Mouse (Mus musculus): Measurements from ENCODE around the gene Scimp. TPM values are rescaled to one million over a fixed set of nuclear protein-coding genes. Genes with fewer than 3 reads are reported as not detected.

Scimp gene
- polyA plus RNA-seq, 1 experiment from 2014 or later: 2.6 TPM

- 4% methylated on average over 7 of the region's 7 CpGs for WGBS (ENCODE audit: insufficient replicate concordance)
- H3K9me3 ChIP-seq (ENCODE audit: low read length): no peaks in the 10 kb centered on the region
Measured at GRCm38 (mm10) chr11:70755645-70756044, 56.7 kb downstream of the Scimp start.

DNA sequence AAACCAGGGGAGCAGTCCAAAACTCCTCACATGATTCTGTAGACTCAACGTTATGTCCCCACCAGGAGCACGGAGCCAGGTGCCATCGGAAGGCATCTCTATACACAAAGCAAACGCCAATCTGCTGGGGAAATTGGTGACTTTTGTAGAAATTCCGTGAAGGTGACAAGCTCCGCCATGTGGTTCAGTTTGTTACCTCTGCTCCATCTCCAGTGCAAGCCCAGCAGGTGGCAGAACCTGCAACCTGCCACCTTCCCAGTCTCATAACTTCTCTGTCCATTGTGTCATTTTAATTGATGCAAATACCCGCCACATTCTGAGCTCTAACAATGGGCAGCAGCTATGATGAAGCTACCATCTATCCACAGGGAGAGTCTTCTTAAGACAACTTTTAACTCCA is 57.4 kb downstream of the Scimp start:
- no peak overlapping the region for H3K9ac ChIP-seq (replicated peaks)
- H3K4me1 ChIP-seq (ENCODE audit: insufficient read depth): no peaks in the 10 kb centered on the region
- no peaks in the 10 kb centered on the region for H3K27me3 ChIP-seq (ENCODE audit: insufficient read depth, low read length)
- ATAC-seq (no peak), DNase-seq (no peak)
- no peak overlapping the region for H3K4me3 ChIP-seq (ENCODE audit: low read depth, low read length)
- H3K36me3 ChIP-seq (replicated peaks; ENCODE audit: insufficient read depth, low read length): no peaks in the 10 kb centered on the region
- H3K9me3 ChIP-seq (ENCODE audit: low read length): no peaks in the 10 kb centered on the region
- TF ChIP-seq CTCF (IDR thresholded peaks at IDR 0.05; ENCODE audit: low read depth) (no peak; the same call in 1 of the 2 replicates), EP300 (IDR thresholded peaks at IDR 0.05; ENCODE audit: low read depth) (no peak)
- 65% methylated on average over 7 of the region's 7 CpGs for WGBS (ENCODE audit: insufficient replicate concordance)
- no peak overlapping the region for H3K4me2 ChIP-seq (ENCODE audit: low read depth, low read length)
- no peak overlapping the region for H3K27ac ChIP-seq (ENCODE audit: low read depth)

More at GRCm38 (mm10) chr11:70755645-70756044, 56.7 kb downstream of the Scimp start:
- H3K4me3 ChIP-seq (ENCODE audit: low read depth, low read length): no peak overlapping the region
- ATAC-seq: peak; percentile 72
- no peaks in the 10 kb centered on the region for H3K36me3 ChIP-seq (replicated peaks; ENCODE audit: insufficient read depth, low read length)
- no peak overlapping the region for H3K27ac ChIP-seq (ENCODE audit: low read depth)
- H3K4me2 ChIP-seq (ENCODE audit: low read depth, low read length): no peak overlapping the region
- H3K4me1 ChIP-seq (ENCODE audit: insufficient read depth): no peaks in the 10 kb centered on the region
- H3K9ac ChIP-seq (replicated peaks): no peak overlapping the region
- H3K27me3 ChIP-seq (ENCODE audit: insufficient read depth, low read length): no peaks in the 10 kb centered on the region
- TF ChIP-seq CTCF (IDR thresholded peaks at IDR 0.05; ENCODE audit: low read depth) (peak; percentile 96), EP300 (IDR thresholded peaks at IDR 0.05; ENCODE audit: low read depth) (no peak)
- DNase-seq: peak; percentile 88

- H3K4me1 ChIP-seq (ENCODE audit: insufficient read depth): no peaks in the 10 kb centered on the region
- no peaks in the 10 kb centered on the region for H3K9me3 ChIP-seq (ENCODE audit: low read length)
- no peak for ATAC-seq
- TF ChIP-seq CTCF (IDR thresholded peaks at IDR 0.05; ENCODE audit: low read depth): no peak
- 62% methylated on average over 4 of the region's 4 CpGs for WGBS (ENCODE audit: insufficient replicate concordance)
- H3K36me3 ChIP-seq (replicated peaks; ENCODE audit: insufficient read depth, low read length): no peaks in the 10 kb centered on the region
- no peak overlapping the region for H3K9ac ChIP-seq (replicated peaks)
- H3K4me3 ChIP-seq (ENCODE audit: low read depth, low read length): no peak overlapping the region
- H3K4me2 ChIP-seq (ENCODE audit: low read depth, low read length): no peak overlapping the region
- no peaks in the 10 kb centered on the region for H3K27me3 ChIP-seq (ENCODE audit: insufficient read depth, low read length)
- no peak overlapping the region for H3K27ac ChIP-seq (ENCODE audit: low read depth)
- no peak for DNase-seq
Measured at GRCm38 (mm10) chr11:70754476-70754875, 57.9 kb downstream of the Scimp start.

DNA sequence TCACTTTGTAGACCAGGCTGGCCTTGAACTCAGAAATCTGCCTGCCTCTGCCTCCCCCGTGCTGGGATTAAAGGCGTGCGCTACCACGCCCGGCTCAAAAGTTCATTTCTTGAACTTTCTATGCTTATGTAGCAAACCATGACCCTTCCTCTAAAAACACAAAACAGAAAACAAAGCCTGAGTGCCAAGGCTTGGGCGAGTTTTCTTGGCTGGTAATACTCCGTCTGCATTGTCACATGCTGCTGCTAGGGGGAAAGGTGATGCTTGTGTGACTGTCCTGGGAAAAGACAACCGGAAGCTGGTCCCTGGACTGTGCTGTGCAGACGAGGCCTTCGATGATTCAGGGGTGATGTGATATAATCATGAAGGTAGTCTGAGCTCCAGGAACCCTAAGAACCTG is 59.2 kb downstream of the Scimp start:
- TF ChIP-seq EP300 (IDR thresholded peaks at IDR 0.05; ENCODE audit: low read depth) (no peak), CTCF (IDR thresholded peaks at IDR 0.05; ENCODE audit: low read depth) (no peak)
- Histone ChIP-seq H3K27ac (ENCODE audit: low read depth) (no peak overlapping the region), H3K9me3 (ENCODE audit: low read length) (0 out of 2 replicates have a peak, but pooled peaks cover 2% of the 10 kb centered on the region), H3K4me3 (ENCODE audit: low read depth, low read length) (no peak overlapping the region), H3K4me2 (ENCODE audit: low read depth, low read length) (no peak overlapping the region), H3K36me3 (replicated peaks; ENCODE audit: insufficient read depth, low read length) (no peaks in the 10 kb centered on the region), H3K4me1 (ENCODE audit: insufficient read depth) (no peaks in the 10 kb centered on the region), H3K27me3 (ENCODE audit: insufficient read depth, low read length) (no peaks in the 10 kb centered on the region), H3K9ac (replicated peaks) (no peak overlapping the region)
- ATAC-seq (no peak), DNase-seq (no peak)
- WGBS (ENCODE audit: insufficient replicate concordance): 85% methylated on average over 10 of the region's 10 CpGs

DNA sequence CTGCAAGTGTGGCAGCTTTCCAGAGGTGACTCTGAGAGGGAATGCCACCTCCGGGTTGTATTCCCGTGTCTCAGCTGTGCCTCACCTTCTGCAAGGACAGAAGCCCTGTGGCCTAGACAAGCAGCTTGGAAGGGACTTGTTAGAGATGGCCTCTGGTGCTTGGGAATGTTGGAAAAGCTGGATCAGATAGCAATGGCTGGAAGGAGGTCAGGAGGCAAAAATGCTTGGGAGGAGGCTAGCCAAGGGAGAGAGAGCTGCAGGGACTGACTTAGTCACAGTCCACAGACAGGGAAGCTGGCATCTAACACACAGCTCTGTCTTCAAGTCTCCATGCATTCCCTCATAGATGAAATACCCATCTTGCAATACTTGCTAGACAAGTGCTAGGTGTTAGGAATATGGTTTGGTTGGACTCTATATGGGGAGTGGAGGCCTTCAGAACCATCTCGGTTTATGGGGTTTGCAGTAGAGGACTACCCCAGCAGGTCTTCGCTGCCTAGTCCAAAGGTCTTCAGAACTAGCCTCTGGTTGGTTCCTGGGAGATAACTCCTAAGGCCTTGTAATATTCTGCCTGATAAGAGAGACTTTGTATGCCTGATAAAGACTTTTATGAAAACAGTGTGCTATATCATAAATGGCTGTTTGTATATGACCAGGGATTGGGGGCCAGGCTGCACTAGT is 59.9 kb downstream of the Scimp start:
- H3K27me3 ChIP-seq (ENCODE audit: insufficient read depth, low read length): no peaks in the 10 kb centered on the region
- H3K9ac ChIP-seq (replicated peaks): no peak overlapping the region
- H3K27ac ChIP-seq (ENCODE audit: low read depth): no peak overlapping the region
- no peak for ATAC-seq
- H3K4me1 ChIP-seq (ENCODE audit: insufficient read depth): no peaks in the 10 kb centered on the region
- TF ChIP-seq CTCF (IDR thresholded peaks at IDR 0.05; ENCODE audit: low read depth): no peak
- TF ChIP-seq EP300 (IDR thresholded peaks at IDR 0.05; ENCODE audit: low read depth): no peak
- H3K4me3 ChIP-seq (ENCODE audit: low read depth, low read length): no peak overlapping the region
- no peak for DNase-seq
- no peak overlapping the region for H3K4me2 ChIP-seq (ENCODE audit: low read depth, low read length)
- 0 out of 2 replicates have a peak, but pooled peaks cover 2% of the 10 kb centered on the region for H3K9me3 ChIP-seq (ENCODE audit: low read length)
- WGBS (ENCODE audit: insufficient replicate concordance): 53% methylated on average over 4 of the region's 4 CpGs
- H3K36me3 ChIP-seq (replicated peaks; ENCODE audit: insufficient read depth, low read length): no peaks in the 10 kb centered on the region

GRCm38 (mm10) chr11:70747876-70748545 is 64.4 kb downstream of the Scimp start:
- peak; percentile 95 for ATAC-seq
- 0 out of 2 replicates have a peak, but pooled peaks cover 7% of the 10 kb centered on the region for H3K4me1 ChIP-seq (ENCODE audit: insufficient read depth)
- no peak overlapping the region for H3K4me2 ChIP-seq (ENCODE audit: low read depth, low read length)
- peak overlapping the region; percentile 85 for H3K27ac ChIP-seq (ENCODE audit: low read depth)
- WGBS (ENCODE audit: insufficient replicate concordance): 61% methylated on average over 4 of the region's 4 CpGs
- no peaks in the 10 kb centered on the region for H3K27me3 ChIP-seq (ENCODE audit: insufficient read depth, low read length)
- H3K9ac ChIP-seq (replicated peaks): no peak overlapping the region
- no peaks in the 10 kb centered on the region for H3K36me3 ChIP-seq (replicated peaks; ENCODE audit: insufficient read depth, low read length)
- DNase-seq: peak; percentile 46
- TF ChIP-seq EP300 (IDR thresholded peaks at IDR 0.05; ENCODE audit: low read depth) (0 out of 2 replicates have a peak, but pooled peaks have one; percentile 23), CTCF (IDR thresholded peaks at IDR 0.05; ENCODE audit: low read depth) (no peak)
- H3K9me3 ChIP-seq (ENCODE audit: low read length): peaks cover 2% of the 10 kb centered on the region; the same call in 1 of the 2 replicates
- H3K4me3 ChIP-seq (ENCODE audit: low read depth, low read length): no peak overlapping the region

Measured in liver, postnatal 0 days (tissue).